ENCODE assay signal across 34 mouse cellular contexts in the genomic region with DNA sequence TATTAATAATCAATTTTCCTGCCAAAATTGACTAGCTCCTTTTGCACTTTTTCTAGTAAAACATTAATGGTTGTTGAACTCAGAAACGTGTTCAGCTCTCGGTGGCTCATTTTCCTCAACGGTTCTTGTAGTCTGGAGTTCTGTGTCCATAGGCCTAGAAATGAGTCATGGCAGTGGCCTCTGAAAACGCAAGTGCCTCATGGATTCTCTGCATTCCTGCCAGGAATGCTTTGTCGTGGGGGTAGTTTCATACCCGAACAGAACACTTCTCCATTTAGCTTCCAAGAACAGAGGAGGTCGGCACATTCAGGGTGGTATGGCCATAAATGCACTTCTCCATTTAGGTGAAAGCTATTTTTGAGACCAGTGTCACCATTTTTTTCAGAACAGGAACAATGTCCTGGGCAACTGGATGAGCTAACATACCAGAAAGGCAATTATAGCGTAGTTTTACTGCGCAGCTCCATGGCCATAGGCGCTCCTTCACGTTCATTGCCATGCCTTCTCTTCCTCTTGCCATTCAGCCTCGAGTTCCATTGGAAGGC. TPM values are rescaled to one million over a fixed set of nuclear protein-coding genes. Genes with fewer than 3 reads are reported as not detected.
DNase-seq lines count a peak whose midpoint lies in the region; ATAC-seq lines count a peak whose summit lies in the region.
"Had no signal": no experiment of that assay in that cellular context is flagged by ENCODE, and none has a peak within 500 bp of the region (broad histone marks: within the 10 kb centered on the region; RNA-seq: fewer than 3 reads in every experiment).

No protein-coding gene starts in this region.

- no peak overlapping the region for H3K4me2 ChIP-seq in forebrain, embryonic 11.5 days (ENCODE audit: low read depth, low read length, severe bottlenecking)
- H3K4me2 ChIP-seq: embryonic facial prominence, embryonic 13.5 days; forebrain, embryonic 12.5 days; heart, embryonic 12.5 days; hindbrain, embryonic 13.5 days; limb, embryonic 13.5 days; liver, embryonic 12.5 days; midbrain, embryonic 13.5 days; neural tube, embryonic 15.5 days had no signal

- WGBS in embryonic facial prominence, embryonic 10.5 days: 91% methylated on average over 12 of the region's 12 CpGs
- 92% methylated on average over 12 of the region's 12 CpGs for WGBS in forebrain, embryonic 11.5 days

- no peak overlapping the region for H3K4me3 ChIP-seq in embryonic facial prominence, embryonic 10.5 days
- no peak overlapping the region for H3K4me3 ChIP-seq in forebrain, embryonic 11.5 days (ENCODE audit: low read depth, low read length)
- H3K4me3 ChIP-seq: embryonic facial prominence, embryonic 13.5 days; forebrain, embryonic 12.5 days; heart, adult 2 months; heart, embryonic 12.5 days; hindbrain, embryonic 13.5 days; limb, embryonic 13.5 days; liver, embryonic 12.5 days; midbrain, embryonic 13.5 days; neural tube, embryonic 15.5 days had no signal

- no peak overlapping the region for H3K27ac ChIP-seq in embryonic facial prominence, embryonic 10.5 days (replicated peaks)
- H3K27ac ChIP-seq in forebrain, embryonic 11.5 days (ENCODE audit: low read depth, low read length): no peak overlapping the region
- H3K27ac ChIP-seq: embryonic facial prominence, embryonic 13.5 days; forebrain, embryonic 12.5 days; heart, adult 2 months; hindbrain, embryonic 13.5 days; kidney, postnatal 0 days; limb, embryonic 13.5 days; liver, embryonic 12.5 days; midbrain, embryonic 13.5 days; neural tube, embryonic 15.5 days had no signal

- peak; percentile 42 for DNase-seq in adrenal gland, adult 2 months
- no peak for DNase-seq in adrenal gland, postnatal 4 days (ENCODE audit: low spot score in 2 of 2)
- peak; percentile 47 for DNase-seq in 3T3-L1 (ENCODE audit: low read depth, low spot score)
- peak; percentile 18 for DNase-seq in ZHBTc4 (ENCODE audit: low read depth, low spot score)
- DNase-seq in embryonic facial prominence, embryonic 10.5 days (ENCODE audit: low spot score): no peak
- DNase-seq in forebrain, embryonic 11.5 days (ENCODE audit: low spot score): no peak
- DNase-seq: adrenal gland, postnatal 14 days; cerebellum, adult 9-10 months; cerebellum, postnatal 36 days; embryo, embryonic 11 days; forebrain, postnatal 0 days; gastrocnemius, postnatal 14 days; heart, adult 2 months; heart, postnatal 4 days; kidney, adult 8-10 months; kidney, postnatal 4 days; liver, postnatal 0 days; lung, postnatal 10 days; retina, postnatal 1 day; right cerebral cortex, postnatal 25 days; spleen, adult 18-20 months; thymus, postnatal 14 days had no signal

- H3K9me3 ChIP-seq in embryonic facial prominence, embryonic 10.5 days: no peaks in the 10 kb centered on the region
- H3K9me3 ChIP-seq in forebrain, embryonic 11.5 days (ENCODE audit: control insufficient read depth, low read length): no peaks in the 10 kb centered on the region
- H3K9me3 ChIP-seq: embryonic facial prominence, embryonic 13.5 days; forebrain, embryonic 12.5 days; heart, embryonic 12.5 days; hindbrain, embryonic 13.5 days; limb, embryonic 13.5 days; liver, embryonic 12.5 days; midbrain, embryonic 13.5 days; neural tube, embryonic 15.5 days had no signal

- no peak overlapping the region for H3K9ac ChIP-seq in forebrain, embryonic 11.5 days (ENCODE audit: low read length)
- H3K9ac ChIP-seq: embryonic facial prominence, embryonic 13.5 days; forebrain, embryonic 12.5 days; forebrain, postnatal 0 days; heart, embryonic 12.5 days; hindbrain, embryonic 13.5 days; limb, embryonic 13.5 days; liver, embryonic 12.5 days; liver, postnatal 0 days; midbrain, embryonic 13.5 days; neural tube, embryonic 15.5 days had no signal

- peaks cover 24% of the 10 kb centered on the region for H3K27me3 ChIP-seq in embryonic facial prominence, embryonic 10.5 days (replicated peaks; ENCODE audit: low read depth, poor library complexity, severe bottlenecking)
- no peaks in the 10 kb centered on the region for H3K27me3 ChIP-seq in forebrain, embryonic 11.5 days (ENCODE audit: control insufficient read depth, insufficient read depth, low read length)
- H3K27me3 ChIP-seq: embryonic facial prominence, embryonic 13.5 days; forebrain, embryonic 12.5 days; heart, embryonic 12.5 days; hindbrain, embryonic 13.5 days; limb, embryonic 13.5 days; liver, embryonic 12.5 days; midbrain, embryonic 13.5 days; neural tube, embryonic 15.5 days had no signal

- no peaks in the 10 kb centered on the region for H3K36me3 ChIP-seq in embryonic facial prominence, embryonic 10.5 days (replicated peaks)
- no peaks in the 10 kb centered on the region for H3K36me3 ChIP-seq in forebrain, embryonic 11.5 days (ENCODE audit: control insufficient read depth, insufficient read depth, low read length)
- H3K36me3 ChIP-seq: embryonic facial prominence, embryonic 13.5 days; forebrain, embryonic 12.5 days; heart, embryonic 12.5 days; hindbrain, embryonic 13.5 days; limb, embryonic 13.5 days; liver, embryonic 12.5 days; midbrain, embryonic 13.5 days; neural tube, embryonic 15.5 days had no signal

- ATAC-seq in megakaryocyte, adult 5-6 weeks (ENCODE audit: poor library complexity, severe bottlenecking): peak; percentile 74
- no peak for ATAC-seq in forebrain, embryonic 11.5 days (replicated peaks; ENCODE audit: low FRiP score)
- ATAC-seq: CD4-positive, CD25-positive, alpha-beta regulatory T cell, adult 4 months; forebrain, postnatal 0 days; intestine, embryonic 16.5 days; liver, embryonic 12.5 days; liver, postnatal 0 days; midbrain, embryonic 13.5 days had no signal

- peaks cover 4% of the 10 kb centered on the region; the same call in 1 of the 2 replicates for H3K4me1 ChIP-seq in embryonic facial prominence, embryonic 10.5 days
- no peaks in the 10 kb centered on the region for H3K4me1 ChIP-seq in forebrain, embryonic 11.5 days (replicated peaks; ENCODE audit: control insufficient read depth, insufficient read depth, low read length)
- H3K4me1 ChIP-seq: embryonic facial prominence, embryonic 13.5 days; midbrain, embryonic 13.5 days; neural tube, embryonic 15.5 days had no signal

RNA-seq across cellular contexts. Expression of gene Prr15, which starts 41.4 kb away (rescaled TPM):
- total RNA-seq in adrenal gland, adult 2 months (2021): 1 to 10 TPM; 2.1 to 6.2 TPM
- polyA plus RNA-seq in adrenal gland, adult 2 months (2012; rRNA removed): 1.4 and 3.0 TPM in 2 replicates
- total RNA-seq in adrenal gland, postnatal 4 days (2021): 1 to 10 TPM; 6.3 to 7.7 TPM
- total RNA-seq in megakaryocyte, adult 5-6 weeks (2015): 0.27 TPM in 1 of 2 replicates, not detected in the other
- total RNA-seq in megakaryocyte, adult 5-6 weeks (2017): not detected in 2 replicates
- 2.9 and 3.6 TPM in 2 replicates for polyA plus RNA-seq in embryonic facial prominence, embryonic 10.5 days (2016; fragmentation: Nextera tagmentation; extraction: Ambion mirVana)
- polyA plus RNA-seq in forebrain, embryonic 11.5 days (2014; fragmentation: Nextera tagmentation; extraction: Ambion mirVana): 5.0 and 6.0 TPM in 2 replicates

Comparison
In these comparisons a context has a peak if more than half of its experiments do, and no peak if none do; other contexts are left out.
1. DNase-seq: peak in adrenal gland, adult 2 months (single experiment), 3T3-L1 (single experiment) and ZHBTc4 (single experiment); none in adrenal gland, postnatal 4 days (0 of 2), embryonic facial prominence, embryonic 10.5 days (single experiment) and forebrain, embryonic 11.5 days (single experiment).